Mouse (Mus musculus) myocyte (in vitro differentiated cells): ENCODE results near the gene E2f6.

ENCODE experiments used
- E2F4 ChIP-seq: IDR thresholded peaks from one replicate; pipeline ENCODE4 v1.6.1; 2011; ENCODE audit warnings: mild to moderate bottlenecking, control low read depth, moderate library complexity; ENCODE audit not compliant: insufficient read depth
- MAX ChIP-seq: IDR thresholded peaks from one replicate; pipeline ENCODE4 v1.6.1; 2011; ENCODE audit warnings: low read depth, mild to moderate bottlenecking, control low read depth
- MYOD1 ChIP-seq, 3 experiments: IDR thresholded peaks; one replicate each; pipeline ENCODE4 v1.6.1; 2011; ENCODE audit warnings: control low read depth in 2 of 3, low read depth in 2 of 3, mild to moderate bottlenecking in 2 of 3, moderate library complexity in 1 of 3; ENCODE audit not compliant: insufficient read length in 2 of 3, control insufficient read depth in 1 of 3
- MYOG ChIP-seq, 3 experiments: IDR thresholded peaks; one replicate each; pipeline ENCODE4 v1.6.1; 2011; ENCODE audit warnings: control low read depth in 2 of 3, low read depth in 2 of 3, mild to moderate bottlenecking in 2 of 3; ENCODE audit not compliant: insufficient read length in 2 of 3, control insufficient read depth in 1 of 3, insufficient read depth in 1 of 3
- POLR2A ChIP-seq: IDR thresholded peaks from one replicate; pipeline ENCODE4 v1.6.1; 2011; ENCODE audit warnings: low read depth, mild to moderate bottlenecking, control low read depth, moderate library complexity; ENCODE audit not compliant: insufficient read length
- REST ChIP-seq: IDR thresholded peaks from one replicate; pipeline ENCODE4 v1.6.1; 2011; ENCODE audit warnings: mild to moderate bottlenecking, control low read depth, moderate library complexity; ENCODE audit not compliant: insufficient read depth, insufficient read length
- TCF3 ChIP-seq: IDR thresholded peaks from one replicate; pipeline ENCODE4 v1.6.1; 2011; ENCODE audit warnings: low read depth, control low read depth; ENCODE audit not compliant: insufficient read length
- USF1 ChIP-seq: IDR thresholded peaks from one replicate; pipeline ENCODE4 v1.6.1; 2011; ENCODE audit warnings: low read depth, mild to moderate bottlenecking, control low read depth, moderate library complexity

DNA sequence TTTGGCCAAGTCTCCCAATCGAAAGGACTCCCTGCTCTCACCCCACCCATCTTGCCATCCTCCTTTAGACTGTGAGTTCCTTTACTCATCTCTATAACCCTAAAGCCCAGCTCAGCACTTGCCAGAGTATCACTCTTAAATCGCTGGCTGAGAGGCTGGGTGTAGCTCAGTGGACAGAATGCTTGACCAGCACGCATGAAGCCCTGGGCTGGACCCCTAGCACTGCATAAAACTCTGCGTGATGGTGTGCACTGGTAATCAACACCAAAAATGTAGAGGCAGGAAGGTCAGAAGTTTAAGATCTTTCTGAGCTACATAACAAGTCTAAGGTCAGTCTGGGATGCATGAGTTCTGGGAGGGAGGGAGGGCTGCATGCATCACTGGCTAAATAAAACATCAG lies 36.2 kb upstream of the E2f6 start:
- TF ChIP-seq POLR2A (no peak), E2F4 (no peak), MAX (no peak), USF1 (no peak), MYOD1 (IDR thresholded peaks at IDR 0.05; ENCODE audit: control insufficient read depth in 1 of 3, insufficient read length in 2 of 3, low read depth in 2 of 3) (no peak), TCF3 (no peak), MYOG (IDR thresholded peaks at IDR 0.05; ENCODE audit: control insufficient read depth in 1 of 3, insufficient read depth in 1 of 3, insufficient read length in 2 of 3, low read depth in 2 of 3) (no peak), REST (no peak)
